Mouse (Mus musculus): ENCODE results near the gene Atp2c1. TPM values are rescaled to one million over a fixed set of nuclear protein-coding genes. Genes with fewer than 3 reads are reported as not detected.

Gene Atp2c1
- polyA plus RNA-seq, 1 experiment from 2014 or later = 74.3 TPM

DNA sequence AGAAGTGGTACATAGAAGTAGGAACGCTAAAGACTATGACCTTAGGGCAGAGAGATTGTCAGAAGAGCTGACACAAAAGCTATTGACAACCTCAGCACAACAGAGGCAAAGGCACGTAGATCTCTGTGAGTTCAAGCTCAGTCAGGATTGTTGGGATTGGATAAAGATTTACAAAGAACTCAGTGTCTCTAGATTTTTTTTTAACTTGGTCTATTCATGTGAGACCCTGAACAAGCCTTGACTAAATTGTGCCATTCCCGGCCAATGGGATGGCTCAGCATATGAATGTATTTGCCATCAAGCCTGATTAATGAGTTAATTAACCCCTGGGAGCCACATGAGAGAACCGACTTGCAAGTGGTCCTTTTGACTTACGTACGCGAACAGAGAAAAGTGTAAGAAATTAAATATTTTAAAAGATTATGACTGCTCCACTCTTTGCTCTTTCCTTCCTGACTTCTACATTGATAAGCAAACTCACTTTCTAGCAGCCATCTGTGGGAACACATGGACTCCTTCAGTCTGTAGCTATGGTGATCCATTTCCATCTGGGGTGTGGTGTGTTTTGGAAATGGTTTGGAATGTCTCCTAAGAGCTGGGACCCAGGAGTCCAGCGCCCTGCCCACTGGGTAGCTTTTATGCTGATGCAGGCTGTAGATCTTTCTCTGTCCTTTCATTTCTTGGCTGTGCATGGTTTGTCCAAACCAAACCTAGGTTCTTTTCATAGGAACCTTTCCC is 17.1 kb upstream of the Atp2c1 start:
- no peaks in the 10 kb centered on the region for H3K4me1 ChIP-seq (ENCODE audit: insufficient read depth)
- no peaks in the 10 kb centered on the region for H3K36me3 ChIP-seq (ENCODE audit: insufficient read depth)
- H3K4me3 ChIP-seq (ENCODE audit: low read depth, low read length) = no peak overlapping the region
- no peak overlapping the region for H3K9ac ChIP-seq
- H3K27me3 ChIP-seq (ENCODE audit: insufficient read depth, low read length) = no peaks in the 10 kb centered on the region
- ATAC-seq (ENCODE audit: insufficient read depth) (no peak), DNase-seq (no peak)
- WGBS = 77% methylated on average over 8 of the region's 8 CpGs
- no peak overlapping the region for H3K4me2 ChIP-seq
- TF ChIP-seq CTCF (IDR thresholded peaks at IDR 0.05; ENCODE audit: low read depth) = no peak
- no peak overlapping the region for H3K27ac ChIP-seq (ENCODE audit: low read depth)
- no peaks in the 10 kb centered on the region for H3K9me3 ChIP-seq (ENCODE audit: low read depth, low read length)

DNA sequence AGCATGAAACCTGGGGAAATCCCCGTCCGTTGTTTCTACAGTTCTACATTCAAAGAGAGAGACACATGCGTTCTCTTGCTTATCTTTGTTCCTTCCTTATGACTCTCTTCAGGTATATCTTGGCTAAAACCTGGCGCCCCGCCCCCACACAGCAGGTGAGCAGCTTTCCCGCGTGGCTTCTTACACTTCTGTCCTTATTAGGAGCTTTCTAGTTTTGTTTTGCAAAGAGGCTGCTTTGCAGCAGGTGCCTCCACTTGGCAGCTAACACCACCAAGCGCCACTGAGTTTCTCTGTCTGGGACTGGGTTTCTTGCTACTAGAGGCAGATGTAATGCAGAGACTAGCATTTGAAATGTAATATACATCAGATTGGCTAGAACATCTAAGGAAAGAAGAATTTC is 10.4 kb upstream of the Atp2c1 start:
- Histone ChIP-seq H3K9me3 (ENCODE audit: low read depth, low read length) (no peaks in the 10 kb centered on the region), H3K4me3 (ENCODE audit: low read depth, low read length) (no peak overlapping the region), H3K27me3 (ENCODE audit: insufficient read depth, low read length) (no peaks in the 10 kb centered on the region), H3K36me3 (ENCODE audit: insufficient read depth) (no peaks in the 10 kb centered on the region), H3K4me1 (ENCODE audit: insufficient read depth) (no peaks in the 10 kb centered on the region), H3K4me2 (no peak overlapping the region), H3K9ac (no peak overlapping the region), H3K27ac (ENCODE audit: low read depth) (no peak overlapping the region)
- no peak for DNase-seq
- ATAC-seq (ENCODE audit: insufficient read depth) = no peak
- no peak for TF ChIP-seq CTCF (IDR thresholded peaks at IDR 0.05; ENCODE audit: low read depth)
- WGBS = 41% methylated on average over 8 of the region's 8 CpGs

DNA sequence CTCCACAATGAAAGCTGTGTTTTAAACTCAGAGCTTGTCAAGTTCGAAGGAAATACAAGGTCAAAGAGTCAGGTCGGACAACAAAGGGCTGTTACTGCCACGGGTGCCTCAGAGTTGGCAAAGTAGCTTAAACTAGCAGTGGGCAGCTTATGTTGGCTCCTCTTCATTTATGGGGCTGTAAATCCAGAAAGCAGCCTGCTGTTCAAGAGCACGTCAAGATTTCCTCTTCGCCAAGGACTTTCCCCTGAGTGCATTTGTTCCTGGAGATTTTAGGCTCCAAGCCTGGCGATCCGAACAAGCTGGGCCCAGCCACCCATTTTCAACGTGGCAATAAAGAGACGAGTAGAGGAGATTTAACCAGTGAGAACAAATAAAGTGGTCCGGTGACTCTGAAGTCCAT is 9.8 kb upstream of the Atp2c1 start:
- no peaks in the 10 kb centered on the region for H3K9me3 ChIP-seq (ENCODE audit: low read depth, low read length)
- DNase-seq (no peak), ATAC-seq (ENCODE audit: insufficient read depth) (no peak)
- H3K4me2 ChIP-seq = no peak overlapping the region
- H3K36me3 ChIP-seq (ENCODE audit: insufficient read depth) = no peaks in the 10 kb centered on the region
- H3K4me3 ChIP-seq (ENCODE audit: low read depth, low read length) = no peak overlapping the region
- no peak overlapping the region for H3K27ac ChIP-seq (ENCODE audit: low read depth)
- H3K9ac ChIP-seq = no peak overlapping the region
- H3K4me1 ChIP-seq (ENCODE audit: insufficient read depth) = no peaks in the 10 kb centered on the region
- WGBS = 50% methylated on average over 10 of the region's 10 CpGs
- H3K27me3 ChIP-seq (ENCODE audit: insufficient read depth, low read length) = no peaks in the 10 kb centered on the region
- no peak for TF ChIP-seq CTCF (IDR thresholded peaks at IDR 0.05; ENCODE audit: low read depth)

DNA sequence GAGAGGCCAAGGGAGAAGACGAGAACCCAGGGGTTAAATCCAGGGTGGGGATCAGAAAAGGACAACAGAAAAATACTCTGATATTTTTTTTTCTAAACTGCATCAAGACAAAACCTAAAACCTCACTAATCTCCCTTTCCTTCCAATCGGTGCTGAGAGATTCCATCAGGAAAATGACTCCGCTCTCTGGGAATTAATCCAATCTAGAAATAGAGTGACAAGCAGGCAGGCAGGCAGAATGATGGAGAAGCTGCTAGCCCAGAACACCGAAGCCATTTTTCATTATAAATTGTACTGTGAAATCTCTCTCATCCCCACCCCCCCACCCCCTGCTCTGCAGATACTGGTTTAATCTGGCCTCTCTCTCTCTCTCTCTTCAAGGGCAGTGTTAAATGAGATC is 1.8 kb downstream of the Atp2c1 start:
- WGBS = 37% methylated on average over 4 of the region's 4 CpGs
- no peak overlapping the region for H3K4me3 ChIP-seq (ENCODE audit: low read depth, low read length)
- no peak overlapping the region for H3K4me2 ChIP-seq
- peaks cover 11% of the 10 kb centered on the region; the same call in 1 of the 2 replicates for H3K4me1 ChIP-seq (ENCODE audit: insufficient read depth)
- no peak overlapping the region for H3K9ac ChIP-seq
- TF ChIP-seq CTCF (IDR thresholded peaks at IDR 0.05; ENCODE audit: low read depth) = no peak
- DNase-seq (no peak), ATAC-seq (ENCODE audit: insufficient read depth) (no peak)
- H3K27me3 ChIP-seq (ENCODE audit: insufficient read depth, low read length) = no peaks in the 10 kb centered on the region
- H3K36me3 ChIP-seq (ENCODE audit: insufficient read depth) = no peaks in the 10 kb centered on the region
- no peaks in the 10 kb centered on the region for H3K9me3 ChIP-seq (ENCODE audit: low read depth, low read length)
- no peak overlapping the region for H3K27ac ChIP-seq (ENCODE audit: low read depth)

DNA sequence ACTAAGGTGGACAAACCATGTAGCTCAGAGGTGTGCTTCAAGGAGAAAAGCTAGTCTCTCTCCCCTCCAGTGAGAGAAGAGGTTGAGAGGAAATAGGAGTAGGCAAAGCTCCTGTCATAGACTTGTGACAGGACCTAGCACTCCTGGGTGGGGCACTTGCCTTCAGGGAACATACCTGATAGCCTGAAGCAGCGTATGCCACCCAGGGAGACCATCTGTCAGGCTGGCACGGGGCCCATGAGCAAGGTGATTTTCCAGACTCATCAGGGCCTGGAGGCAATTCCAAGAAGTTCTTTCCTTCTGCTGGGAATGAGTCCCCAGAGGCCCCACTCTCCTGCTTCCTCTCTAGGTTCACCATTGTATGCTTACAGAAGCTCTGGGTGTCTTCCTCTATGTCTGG is 4.1 kb downstream of the Atp2c1 start:
- H3K4me1 ChIP-seq (ENCODE audit: insufficient read depth) = peaks cover 11% of the 10 kb centered on the region; the same call in 1 of the 2 replicates
- H3K9me3 ChIP-seq (ENCODE audit: low read depth, low read length) = no peaks in the 10 kb centered on the region
- no peaks in the 10 kb centered on the region for H3K36me3 ChIP-seq (ENCODE audit: insufficient read depth)
- DNase-seq (no peak), ATAC-seq (ENCODE audit: insufficient read depth) (no peak)
- 74% methylated on average over 2 of the region's 2 CpGs for WGBS
- no peak overlapping the region for H3K27ac ChIP-seq (ENCODE audit: low read depth)
- H3K9ac ChIP-seq = no peak overlapping the region
- H3K4me2 ChIP-seq = no peak overlapping the region
- H3K4me3 ChIP-seq (ENCODE audit: low read depth, low read length) = no peak overlapping the region
- TF ChIP-seq CTCF (IDR thresholded peaks at IDR 0.05; ENCODE audit: low read depth) = no peak
- no peaks in the 10 kb centered on the region for H3K27me3 ChIP-seq (ENCODE audit: insufficient read depth, low read length)

DNA sequence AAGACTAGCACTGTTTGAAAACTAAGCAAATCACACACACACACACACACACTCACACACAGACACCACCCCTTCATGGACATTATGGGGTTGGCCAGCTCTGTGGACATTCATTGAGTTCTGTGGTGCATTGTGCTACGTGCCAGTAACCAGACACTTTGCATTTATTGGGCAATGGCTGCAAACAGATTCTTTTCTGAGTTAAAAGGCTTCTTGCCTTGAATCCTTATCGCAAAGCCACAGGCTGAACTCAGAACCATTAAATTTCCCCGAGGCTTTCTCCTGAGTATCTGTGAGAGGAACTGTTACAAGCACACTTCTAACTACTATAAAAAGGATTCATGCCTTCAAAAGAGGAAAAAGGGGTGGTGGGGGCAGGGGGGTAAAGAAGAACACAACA is 5.1 kb downstream of the Atp2c1 start:
- Histone ChIP-seq H3K4me3 (ENCODE audit: low read depth, low read length) (no peak overlapping the region), H3K27me3 (ENCODE audit: insufficient read depth, low read length) (no peaks in the 10 kb centered on the region), H3K9ac (no peak overlapping the region), H3K27ac (ENCODE audit: low read depth) (no peak overlapping the region), H3K36me3 (ENCODE audit: insufficient read depth) (no peaks in the 10 kb centered on the region), H3K9me3 (ENCODE audit: low read depth, low read length) (no peaks in the 10 kb centered on the region), H3K4me2 (no peak overlapping the region; the same call in 1 of the 2 replicates), H3K4me1 (ENCODE audit: insufficient read depth) (peaks cover 11% of the 10 kb centered on the region; the same call in 1 of the 2 replicates)
- 41% methylated on average over 3 of the region's 3 CpGs for WGBS
- ATAC-seq (ENCODE audit: insufficient read depth) = no peak
- peak; percentile 32 for DNase-seq
- TF ChIP-seq CTCF (IDR thresholded peaks at IDR 0.05; ENCODE audit: low read depth) = no peak

DNA sequence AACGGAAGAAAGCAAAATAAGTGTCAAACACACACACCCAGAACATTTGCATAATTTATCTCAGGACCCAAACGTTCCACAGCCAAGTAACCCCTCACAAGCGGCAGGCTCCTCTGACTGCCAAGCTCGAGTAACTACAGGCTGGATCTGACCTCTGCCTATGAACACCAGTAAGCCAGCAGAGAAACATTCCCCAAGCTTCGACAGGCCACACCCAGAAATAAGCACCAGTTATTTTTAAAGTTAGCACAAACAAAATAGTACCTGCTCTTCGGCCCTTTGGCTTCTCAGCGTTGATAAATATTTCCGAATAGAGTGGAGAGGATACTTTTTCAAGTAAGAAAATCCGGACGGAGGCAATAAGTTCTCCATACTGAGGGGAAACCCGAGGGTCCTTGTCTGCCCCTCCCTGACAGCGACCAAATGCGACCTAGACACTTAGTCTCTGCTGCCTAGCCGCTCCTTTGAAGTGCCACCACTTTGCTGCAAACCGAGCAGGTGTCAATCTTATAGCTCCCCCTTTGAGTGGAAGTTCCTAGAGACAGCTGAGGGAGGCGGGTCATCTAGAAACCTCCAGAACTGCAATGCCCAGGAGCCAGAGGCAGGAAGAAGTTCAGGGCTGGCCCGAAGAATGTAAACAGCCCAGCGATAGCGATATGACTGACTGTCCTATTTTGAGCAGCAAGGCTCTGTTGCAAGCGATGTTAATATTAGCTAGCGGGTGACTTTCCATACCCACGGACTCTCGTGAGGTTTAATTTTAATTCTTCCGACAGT is 6.2 kb downstream of the Atp2c1 start:
- H3K36me3 ChIP-seq (ENCODE audit: insufficient read depth) = no peaks in the 10 kb centered on the region
- H3K27ac ChIP-seq (ENCODE audit: low read depth) = no peak overlapping the region
- no peaks in the 10 kb centered on the region for H3K9me3 ChIP-seq (ENCODE audit: low read depth, low read length)
- peak overlapping the region; percentile 21 for H3K4me3 ChIP-seq (ENCODE audit: low read depth, low read length)
- H3K9ac ChIP-seq = peak overlapping the region; percentile 23; the same call in 1 of the 2 replicates
- 13% methylated on average over 24 of the region's 24 CpGs for WGBS
- no peak for TF ChIP-seq CTCF (IDR thresholded peaks at IDR 0.05; ENCODE audit: low read depth)
- peak overlapping the region; percentile 57 for H3K4me2 ChIP-seq
- ATAC-seq (ENCODE audit: insufficient read depth) (peak; percentile 69), DNase-seq (peak; percentile 69)
- H3K4me1 ChIP-seq (ENCODE audit: insufficient read depth) = peaks cover 11% of the 10 kb centered on the region; the same call in 1 of the 2 replicates
- H3K27me3 ChIP-seq (ENCODE audit: insufficient read depth, low read length) = no peaks in the 10 kb centered on the region
